Mouse (Mus musculus) gastrocnemius, adult 8-10 months (tissue): Measurements from ENCODE around the gene Vwa8. TPM values are rescaled to one million over a fixed set of nuclear protein-coding genes. Genes with fewer than 3 reads are reported as not detected.

Source experiments
- total RNA-seq, 4 experiments: library from RNA; stranded (reverse); gene quantifications; 2 replicates each; pipeline ENCODE4 v1.2.4; 2022

Gene Vwa8
- total RNA-seq, 4 experiments from 2014 or later: 76.1 to 89.9 (median 79.6) TPM

Other genes starting within 250 kb of the Vwa8 start
- gene Dgkh, start 116.3 kb upstream of the Vwa8 start, total RNA-seq: 1 to 10 TPM; 1.3 to 2.6 (median 1.9) TPM